Mouse (Mus musculus) thymus, adult 2 months (tissue): ENCODE data around the gene Psmd1. TPM values are rescaled to one million over a fixed set of nuclear protein-coding genes. Genes with fewer than 3 reads are reported as not detected.

Experiments used
- DNase-seq: peaks from one replicate; pipeline ENCODE4 v3.0.0; 2021
- H3K27ac ChIP-seq: fragments of 200-500 bp; 2 replicates; pipeline ENCODE4 v1.5.1; 2012; ENCODE audit warnings: low read length, control low read depth; ENCODE audit not compliant: control insufficient read depth, insufficient read depth
- H3K27me3 ChIP-seq: fragments of 200-500 bp; 2 replicates; pipeline ENCODE4 v1.6.1; 2012; ENCODE audit warnings: mild to moderate bottlenecking, low read length, moderate library complexity, mixed read lengths; ENCODE audit not compliant: control insufficient read depth, insufficient read depth
- H3K36me3 ChIP-seq: fragments of 200-500 bp; 2 replicates; pipeline ENCODE4 v1.6.1; 2012; ENCODE audit warnings: mild to moderate bottlenecking, low read length, moderate library complexity; ENCODE audit not compliant: control insufficient read depth, insufficient read depth
- H3K4me1 ChIP-seq: fragments of 200-500 bp; replicated peaks from 2 replicates; pipeline ENCODE4 v1.6.1; 2012; ENCODE audit warnings: low read length; ENCODE audit not compliant: control insufficient read depth, insufficient read depth
- H3K4me3 ChIP-seq: fragments of 200-500 bp; 2 replicates; pipeline ENCODE4 v1.5.1; 2012; ENCODE audit warnings: mild to moderate bottlenecking, low read length, control low read depth, moderate library complexity; ENCODE audit not compliant: control insufficient read depth, insufficient read depth
- CTCF ChIP-seq: fragments of 200-500 bp; IDR thresholded peaks from 2 replicates; pipeline ENCODE4 v1.5.1; 2012; ENCODE audit warnings: mild to moderate bottlenecking, control low read depth, low read length, moderate library complexity, borderline replicate concordance; ENCODE audit not compliant: control insufficient read depth, poor library complexity, insufficient read depth; ENCODE audit errors: extremely low read depth
- POLR2A ChIP-seq: fragments of 200-500 bp; IDR thresholded peaks from 2 replicates; pipeline ENCODE4 v1.6.1; 2012; ENCODE audit warnings: mild to moderate bottlenecking, low read length, control low read depth, moderate library complexity; ENCODE audit not compliant: control insufficient read depth, poor library complexity, insufficient read depth; ENCODE audit errors: extremely low read depth
- WGBS: fragments of 180-500 bp; shearing (Covaris S2); methylation state at CpG from one replicate; pipeline ENCODE4 v1.1.7; 2018; 5-methylcytosine and 5-hydroxymethylcytosine counted together
- polyA plus RNA-seq: library from polyadenylated mRNA; depleted of rRNA; stranded (reverse); fragments of >200 nt; gene quantifications from 2 replicates; pipeline ENCODE4 v1.2.3, GENCODE M21; 2012

Gene Psmd1
- polyA plus RNA-seq, 1 experiment = 61.2 TPM

DNA sequence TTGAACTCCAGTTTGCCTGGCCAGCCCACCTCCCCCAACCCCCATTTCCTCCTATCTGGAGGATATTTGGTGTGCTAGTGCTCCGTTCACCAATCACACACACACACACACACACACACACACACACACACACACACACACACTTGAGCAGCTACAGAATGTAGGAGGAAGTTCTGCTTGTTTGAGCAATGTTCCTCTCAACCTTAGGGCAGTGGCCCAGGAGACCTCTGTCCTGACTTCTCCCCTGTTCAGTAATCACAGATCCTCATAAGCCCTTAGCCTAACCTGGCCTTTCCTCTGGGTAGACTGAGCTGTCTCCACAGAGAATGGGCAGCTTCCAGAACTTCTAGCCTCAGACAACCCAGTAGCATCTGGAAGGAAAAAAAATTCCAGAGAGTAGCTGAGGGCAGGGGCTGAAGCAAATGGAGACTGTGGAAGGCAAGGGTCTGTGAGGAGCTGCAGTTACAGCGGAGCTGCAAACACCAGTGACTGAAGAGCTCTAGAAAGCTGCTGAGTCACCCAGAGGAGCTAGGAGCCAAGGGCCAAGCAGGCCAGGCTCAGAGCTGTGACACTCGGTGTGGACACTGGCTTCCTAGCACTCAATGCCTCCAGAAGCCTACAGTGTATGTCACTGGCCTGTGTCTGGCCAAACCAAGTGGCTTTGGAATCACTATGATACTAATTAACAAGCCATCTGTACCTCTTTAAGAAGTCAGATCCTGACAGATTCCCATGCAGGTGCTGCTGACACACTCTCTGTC lies 25.8 kb upstream of the Psmd1 start:
- DNase-seq = no peak
- H3K36me3 ChIP-seq = no peaks in the 10 kb centered on the region
- no peaks in the 10 kb centered on the region for H3K27me3 ChIP-seq
- whole genome bisulfite sequencing = 64% methylated on average over 3 of the region's 3 CpGs
- no peaks in the 10 kb centered on the region for H3K4me1 ChIP-seq
- H3K4me3 ChIP-seq = no peak overlapping the region
- no peak overlapping the region for H3K27ac ChIP-seq
- TF ChIP-seq CTCF (no peak), POLR2A (no peak)

- Histone ChIP-seq H3K27me3 (peaks cover 1% of the 10 kb centered on the region), H3K27ac (no peak overlapping the region)
- TF ChIP-seq CTCF (no peak), POLR2A (no peak)
Measured at GRCm38 (mm10) chr1:86040131-86040530, 24.1 kb upstream of the Psmd1 start.

GRCm38 (mm10) chr1:86040817-86041216 lies 23.4 kb upstream of the Psmd1 start:
- WGBS = 83% methylated on average over 3 of the region's 3 CpGs
- DNase-seq = no peak
- H3K4me1 ChIP-seq = peaks cover 2% of the 10 kb centered on the region; the same call in 1 of the 2 replicates
- H3K4me3 ChIP-seq = no peak overlapping the region
- no peaks in the 10 kb centered on the region for H3K36me3 ChIP-seq
- peaks cover 6% of the 10 kb centered on the region for H3K27me3 ChIP-seq
- H3K27ac ChIP-seq = no peak overlapping the region
- TF ChIP-seq POLR2A (no peak), CTCF (no peak)

More at GRCm38 (mm10) chr1:86040131-86040530, 24.1 kb upstream of the Psmd1 start:
- no peaks in the 10 kb centered on the region for H3K4me1 ChIP-seq
- H3K36me3 ChIP-seq = no peaks in the 10 kb centered on the region
- no peak overlapping the region for H3K4me3 ChIP-seq
- DNase-seq = no peak
- WGBS = 77% methylated on average over 4 of the region's 4 CpGs

DNA sequence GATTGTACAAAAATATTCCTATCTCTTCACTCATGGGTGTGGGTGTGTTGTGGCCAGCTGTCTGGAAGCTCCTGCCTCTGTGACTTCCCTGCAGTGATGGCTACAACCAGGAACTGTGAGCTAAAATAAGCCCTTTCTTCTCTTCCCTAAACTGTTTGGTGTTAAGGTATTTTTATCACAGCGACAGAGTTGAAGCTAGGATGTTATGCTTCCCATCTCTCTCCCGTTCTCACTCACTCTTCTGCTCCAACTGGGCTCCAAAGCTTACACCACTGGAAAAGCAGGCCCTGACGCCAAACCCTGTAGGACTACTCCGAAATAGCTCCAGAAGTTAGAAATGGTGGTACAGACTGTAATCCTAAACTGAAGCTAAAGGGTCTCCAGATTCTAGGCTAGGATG lies 19.1 kb upstream of the Psmd1 start:
- peaks cover 10% of the 10 kb centered on the region for H3K27me3 ChIP-seq
- TF ChIP-seq CTCF = no peak
- no peaks in the 10 kb centered on the region for H3K36me3 ChIP-seq
- H3K4me1 ChIP-seq = peaks cover 24% of the 10 kb centered on the region
- no peak overlapping the region for H3K27ac ChIP-seq
- DNase-seq = no peak
- no peak overlapping the region for H3K4me3 ChIP-seq
- 84% methylated on average over 4 of the region's 4 CpGs for WGBS

DNA sequence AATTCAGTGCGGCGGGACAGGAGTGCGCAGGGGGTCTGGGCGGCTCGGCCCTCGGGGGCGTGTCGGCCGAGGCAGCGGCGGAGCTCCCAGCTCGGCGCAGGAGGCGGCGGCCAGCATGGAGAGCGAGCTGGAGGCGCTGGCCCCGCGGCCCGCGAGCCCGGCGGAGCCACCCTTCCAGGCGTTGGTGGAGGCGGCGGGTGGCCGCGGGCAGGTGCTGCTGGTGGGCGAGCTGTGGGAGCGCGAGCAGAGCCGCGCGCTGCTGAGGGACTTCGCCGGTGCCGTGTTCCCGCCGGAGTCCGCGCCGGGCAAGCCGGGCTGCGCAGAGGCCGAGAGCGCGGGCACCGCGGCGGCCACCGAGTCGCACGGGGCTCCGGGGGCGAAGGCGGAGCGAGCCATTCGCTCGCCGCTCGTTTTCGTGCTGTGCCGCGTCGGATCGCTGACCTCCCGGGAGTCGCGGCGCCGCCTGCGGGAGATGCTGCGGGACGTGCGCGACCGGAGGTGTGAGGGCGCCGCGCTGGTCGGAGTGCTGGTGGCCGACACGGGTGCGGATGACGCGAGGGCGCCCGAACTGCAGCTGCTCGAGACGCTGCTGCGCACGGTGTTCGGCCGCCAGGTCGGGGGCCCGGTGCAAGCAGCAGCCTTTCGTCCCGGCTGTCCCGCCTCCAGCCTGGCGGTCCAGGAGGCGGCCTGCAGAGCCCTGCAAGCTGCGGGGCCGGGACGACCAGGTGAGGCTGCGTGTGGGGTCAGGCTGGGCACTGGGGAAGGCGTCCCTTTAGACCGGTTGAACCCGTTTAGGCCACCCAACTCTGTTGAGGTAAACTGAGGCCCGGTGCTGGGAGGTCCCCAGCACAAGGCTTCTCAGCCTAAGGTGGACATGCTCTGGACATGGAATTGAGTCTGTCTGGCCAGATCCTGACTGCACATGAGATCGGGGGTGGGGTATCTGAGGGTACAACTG lies 18.1 kb upstream of the Psmd1 start, which contains the start of gene 2810459M11Rik:
2810459M11Rik (plus strand) TSS at position 16 of the 958 bp plus-strand sequence.
- H3K27ac ChIP-seq = no peak within 1 kb of the TSS
- H3K4me3 ChIP-seq = peak within 1 kb of the TSS; percentile 35
- H3K36me3 ChIP-seq = no peaks in the 10 kb centered on the region
- peaks cover 24% of the 10 kb centered on the region for H3K4me1 ChIP-seq
- peaks cover 10% of the 10 kb centered on the region for H3K27me3 ChIP-seq
- WGBS = 2% methylated on average over 110 of the region's 110 CpGs
- TF ChIP-seq POLR2A (no peak), CTCF (no peak)
- no peak for DNase-seq

DNA sequence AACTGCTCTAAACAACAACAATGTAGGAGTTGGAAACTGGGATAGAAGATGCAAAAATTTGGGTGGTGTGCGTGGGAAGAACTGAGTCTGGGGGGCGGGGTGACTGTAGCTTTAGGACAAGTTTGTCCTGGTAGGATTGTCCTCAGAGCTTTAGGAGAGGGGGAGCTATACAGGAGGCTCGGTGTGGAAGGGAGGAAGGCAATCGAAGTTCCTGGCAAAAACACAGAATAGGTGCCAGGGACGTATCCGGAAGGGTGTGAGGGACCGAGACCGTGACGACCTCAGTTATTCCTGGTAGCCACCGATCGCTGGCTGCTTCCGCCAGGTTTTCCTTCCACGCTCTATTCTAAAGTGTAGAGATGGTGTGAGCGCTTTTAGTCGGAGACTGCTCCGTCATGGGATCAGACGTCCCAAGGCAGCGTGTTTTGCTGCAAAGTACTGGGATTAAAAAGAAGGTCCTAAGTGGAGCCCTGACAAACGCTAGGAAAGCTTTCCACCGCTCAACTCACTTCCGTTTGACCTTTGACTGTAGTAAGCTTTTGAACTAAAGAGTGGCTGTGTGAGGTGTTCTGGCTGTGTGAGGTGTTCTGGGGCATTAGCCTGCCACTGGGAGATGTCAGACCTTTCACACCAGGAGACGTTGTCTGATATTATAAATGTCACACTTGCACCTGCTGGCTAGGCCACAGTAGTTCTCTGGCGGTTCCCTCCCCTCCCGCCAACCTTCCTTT lies 17.2 kb upstream of the Psmd1 start:
- TF ChIP-seq POLR2A (no peak), CTCF (no peak)
- 56% methylated on average over 24 of the region's 24 CpGs for WGBS
- Histone ChIP-seq H3K36me3 (no peaks in the 10 kb centered on the region), H3K4me3 (no peak overlapping the region), H3K27ac (no peak overlapping the region), H3K27me3 (peaks cover 10% of the 10 kb centered on the region), H3K4me1 (peaks cover 24% of the 10 kb centered on the region)
- no peak for DNase-seq
